Mouse (Mus musculus): ENCODE measurements at regions not wholly inside any gene's neighbourhood (a gene's known extent, or its start where the extent isn't known, plus 50 kb on each side); places are given as distances from the start of the nearest gene placed in this dataset.
A peak's percentile ranks its signal among the peaks of the same experiment; 100 is the strongest.
"Not testable (repeated sequence)": the region's sequence is repeated elsewhere in the genome, so short reads cannot be mapped to it uniquely, and the experiment has no call there.

DNA sequence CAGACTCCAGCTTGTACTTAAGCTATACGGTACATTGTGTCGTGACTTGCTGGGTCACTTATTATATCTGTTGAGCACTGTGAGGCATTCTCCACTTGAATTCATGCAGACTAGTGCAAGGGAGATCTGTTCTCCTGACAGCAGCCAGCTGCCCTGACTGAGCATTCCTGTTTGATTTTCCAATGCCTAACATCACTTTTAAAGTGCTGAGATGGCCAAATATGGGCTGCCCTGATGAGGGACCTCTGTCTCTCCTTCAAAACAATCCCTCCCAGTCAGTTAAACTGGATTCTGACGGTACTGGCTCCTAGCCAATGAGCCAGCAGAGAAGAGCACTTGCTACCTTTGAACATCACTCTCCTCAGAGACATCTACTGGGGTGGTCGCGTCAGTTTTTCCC, 57.6 kb upstream of the Lekr1 start:
- no peak for TF ChIP-seq POLR2A (IDR thresholded peaks at IDR 0.05; ENCODE audit: borderline replicate concordance, extremely low read depth, low read depth, low read length)
- no peak for TF ChIP-seq CTCF (IDR thresholded peaks at IDR 0.05; ENCODE audit: insufficient read depth, low read length)
- Histone ChIP-seq H3K4me3 (replicated peaks; ENCODE audit: extremely low read depth, low read depth, low read length) (no peak overlapping the region), H3K4me1 (ENCODE audit: control insufficient read depth, insufficient read depth, low read length) (0 out of 2 replicates have a peak, but pooled peaks cover 2% of the 10 kb centered on the region)
- 44% methylated on average over 5 of the region's 5 CpGs for WGBS
- no peak for DNase-seq

GRCm38 (mm10) chr3:65611712-65612111, 54.3 kb upstream of the Lekr1 start:
- no peak for TF ChIP-seq CTCF (IDR thresholded peaks at IDR 0.05; ENCODE audit: insufficient read depth, low read length)
- TF ChIP-seq POLR2A (IDR thresholded peaks at IDR 0.05; ENCODE audit: borderline replicate concordance, extremely low read depth, low read depth, low read length), result no peak
- Histone ChIP-seq H3K4me1 (ENCODE audit: control insufficient read depth, insufficient read depth, low read length) (0 out of 2 replicates have a peak, but pooled peaks cover 2% of the 10 kb centered on the region), H3K4me3 (replicated peaks; ENCODE audit: extremely low read depth, low read depth, low read length) (no peak overlapping the region)
- DNase-seq, result no peak
- WGBS, result 53% methylated on average over 3 of the region's 3 CpGs

- no peak for DNase-seq
- no peak overlapping the region for H3K4me3 ChIP-seq (replicated peaks; ENCODE audit: extremely low read depth, low read depth, low read length)
- 50% methylated on average over 6 of the region's 6 CpGs for WGBS
These were observed 53.6 kb upstream of the Lekr1 start for GRCm38 (mm10) chr3:65612387-65612786.

GRCm38 (mm10) chr3:65612968-65613367, 53.1 kb upstream of the Lekr1 start:
- whole genome bisulfite sequencing, result 47% methylated on average over 6 of the region's 6 CpGs
- 0 out of 2 replicates have a peak, but pooled peaks cover 2% of the 10 kb centered on the region for H3K4me1 ChIP-seq (ENCODE audit: control insufficient read depth, insufficient read depth, low read length)
- peak; percentile 24 for DNase-seq
- no peak overlapping the region for H3K4me3 ChIP-seq (replicated peaks; ENCODE audit: extremely low read depth, low read depth, low read length)
- TF ChIP-seq CTCF (IDR thresholded peaks at IDR 0.05; ENCODE audit: insufficient read depth, low read length), result no peak
- no peak for TF ChIP-seq POLR2A (IDR thresholded peaks at IDR 0.05; ENCODE audit: borderline replicate concordance, extremely low read depth, low read depth, low read length)

More at GRCm38 (mm10) chr3:65612387-65612786, 53.6 kb upstream of the Lekr1 start:
- no peak for TF ChIP-seq CTCF (IDR thresholded peaks at IDR 0.05; ENCODE audit: insufficient read depth, low read length)
- TF ChIP-seq POLR2A (IDR thresholded peaks at IDR 0.05; ENCODE audit: borderline replicate concordance, extremely low read depth, low read depth, low read length), result no peak
- H3K4me1 ChIP-seq (ENCODE audit: control insufficient read depth, insufficient read depth, low read length), result 0 out of 2 replicates have a peak, but pooled peaks cover 2% of the 10 kb centered on the region

GRCm38 (mm10) chr3:65614901-65615300, 51.1 kb upstream of the Lekr1 start:
- 88% methylated on average over 8 of the region's 8 CpGs for WGBS
- not testable (repeated sequence) for DNase-seq; H3K4me3 ChIP-seq (replicated peaks; ENCODE audit: extremely low read depth, low read depth, low read length); H3K4me1 ChIP-seq (ENCODE audit: control insufficient read depth, insufficient read depth, low read length)
